11 mouse cellular contexts compared by ENCODE assay signal in genomic region chr10:60592881-60593575, GRCm38 (mm10).
DNase-seq lines count a peak whose midpoint lies in the region; TF ChIP-seq lines count a peak whose summit lies in the region.
"Had no signal": no experiment of that assay in that cellular context is flagged by ENCODE, and none has a peak within 500 bp of the region (broad histone marks: within the 10 kb centered on the region; RNA-seq: fewer than 3 reads in every experiment).

No protein-coding gene starts in this region.

- no peak for TF ChIP-seq POLR2A in lung, adult 2 months (IDR thresholded peaks at IDR 0.05; ENCODE audit: borderline replicate concordance, extremely low read depth, low read depth, low read length)

- no peaks in the 10 kb centered on the region for H3K9me3 ChIP-seq in limb, embryonic 10.5 days (replicated peaks)
- H3K9me3 ChIP-seq: heart, embryonic 13.5 days; liver, embryonic 15.5 days had no signal

- peaks cover 51% of the 10 kb centered on the region for H3K27me3 ChIP-seq in limb, embryonic 10.5 days (ENCODE audit: low read depth, poor library complexity, severe bottlenecking)
- H3K27me3 ChIP-seq: Patski had no signal

- peak overlapping the region; percentile 24 for H3K4me3 ChIP-seq in limb, embryonic 10.5 days
- no peak overlapping the region for H3K4me3 ChIP-seq in lung, adult 2 months (replicated peaks; ENCODE audit: extremely low read depth, low read depth, low read length)
- H3K4me3 ChIP-seq: heart, embryonic 13.5 days; liver, embryonic 15.5 days had no signal

- H3K36me3 ChIP-seq in limb, embryonic 10.5 days: no peaks in the 10 kb centered on the region
- H3K36me3 ChIP-seq: heart, embryonic 13.5 days; liver, embryonic 15.5 days had no signal

- H3K4me1 ChIP-seq in limb, embryonic 10.5 days: peaks cover 52% of the 10 kb centered on the region
- no peaks in the 10 kb centered on the region for H3K4me1 ChIP-seq in lung, adult 2 months (ENCODE audit: control insufficient read depth, insufficient read depth, low read length)
- H3K4me1 ChIP-seq: heart, embryonic 13.5 days; liver, embryonic 15.5 days had no signal

- DNase-seq in embryo, embryonic 10 days (ENCODE audit: low spot score): peak; percentile 45
- DNase-seq in embryo, embryonic 9.5 days (ENCODE audit: extremely low spot score): no peak
- peak; percentile 33 to 46 for DNase-seq in right cerebral cortex, postnatal 10 days (ENCODE audit: low spot score in 2 of 2)
- DNase-seq in right cerebral cortex, postnatal 25 days: no peak
- peak; percentile 62 for DNase-seq in limb, embryonic 10.5 days (ENCODE audit: low spot score)
- DNase-seq in lung, adult 2 months: no peak
- no peak for DNase-seq in heart, postnatal 4 days
- no peak for DNase-seq in thymus, postnatal 25 days

- TF ChIP-seq CTCF in lung, adult 2 months (IDR thresholded peaks at IDR 0.05; ENCODE audit: insufficient read depth, low read length): no peak

- 8% methylated on average over 22 of the region's 22 CpGs for WGBS in limb, embryonic 10.5 days
- WGBS in lung, adult 2 months: 38% methylated on average over 22 of the region's 22 CpGs

- peak overlapping the region; percentile 44 for H3K27ac ChIP-seq in limb, embryonic 10.5 days
- H3K27ac ChIP-seq: heart, embryonic 13.5 days; liver, embryonic 15.5 days had no signal

Comparison
In these comparisons a context has a peak if more than half of its experiments do, and no peak if none do; other contexts are left out.
1. DNase-seq: peak in embryo, embryonic 10 days (single experiment), right cerebral cortex, postnatal 10 days (2 of 2) and limb, embryonic 10.5 days (single experiment); none in embryo, embryonic 9.5 days (single experiment), right cerebral cortex, postnatal 25 days (single experiment), lung, adult 2 months (single experiment), heart, postnatal 4 days (single experiment) and thymus, postnatal 25 days (single experiment).